Mouse (Mus musculus): ENCODE measurements around the gene Tnfrsf23. TPM values are rescaled to one million over a fixed set of nuclear protein-coding genes. Genes with fewer than 3 reads are reported as not detected.

Tnfrsf23 gene
- polyA plus RNA-seq (2015; fragmentation: Nextera tagmentation; extraction: Ambion mirVana), result 0.35 and 0.55 TPM in 2 replicates

DNA sequence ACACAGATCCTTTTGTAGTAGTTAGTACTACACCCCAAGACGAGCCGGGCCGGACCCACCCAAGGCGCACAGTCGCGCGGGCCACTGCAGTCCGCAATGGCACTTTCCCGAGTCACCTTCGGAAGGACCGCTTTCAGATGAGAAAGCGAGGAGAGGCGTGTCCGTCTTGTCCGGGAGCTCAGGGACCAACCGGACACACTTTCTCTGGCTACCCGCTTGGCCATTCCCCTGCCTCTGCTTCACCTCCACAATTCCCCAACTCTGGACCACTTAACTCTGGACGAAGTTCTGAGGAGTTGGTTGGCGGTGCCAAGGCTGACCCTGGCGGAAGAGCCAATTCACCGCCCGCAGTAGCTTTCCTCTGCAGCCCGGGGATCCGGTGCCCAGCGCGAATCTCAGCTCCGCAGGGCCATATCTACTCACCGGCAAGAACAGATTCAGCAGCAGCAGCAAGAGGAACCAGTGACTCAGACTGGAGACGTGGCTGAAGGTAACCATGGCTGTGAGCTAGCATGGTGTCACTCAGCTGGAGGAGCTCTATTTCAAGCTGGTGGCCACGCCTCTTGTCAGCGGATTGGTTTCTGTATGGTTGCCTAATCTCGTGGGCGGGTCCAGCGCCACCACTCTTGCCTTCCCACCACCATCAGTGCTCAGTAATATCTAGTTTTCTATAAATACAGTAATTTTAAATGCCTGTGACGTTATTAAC, at the start of gene Tnfrsf23:
Gene Tnfrsf23, minus strand, starts transcription at position 514 of the 709 bp plus-strand sequence.
- Histone ChIP-seq H3K4me1 (ENCODE audit: control insufficient read depth, low read depth, low read length) (no peaks in the 10 kb centered on the region), H3K27ac (ENCODE audit: low read length) (no peak within 1 kb of the TSS), H3K27me3 (ENCODE audit: control insufficient read depth, insufficient read depth, low read depth, low read length) (peaks cover 3% of the 10 kb centered on the region; the same call in 1 of the 2 replicates), H3K4me2 (ENCODE audit: low read depth, low read length) (peak within 1 kb of the TSS; percentile 66), H3K36me3 (ENCODE audit: control insufficient read depth, insufficient read depth) (no peaks in the 10 kb centered on the region), H3K9ac (ENCODE audit: low read depth, low read length) (no peak within 1 kb of the TSS), H3K9me3 (replicated peaks; ENCODE audit: control insufficient read depth, low read length) (no peaks in the 10 kb centered on the region), H3K4me3 (ENCODE audit: low read depth, low read length) (peak within 1 kb of the TSS; percentile 54)
- ATAC-seq (ENCODE audit: low read depth), result peak; percentile 80
- 3% methylated on average over 35 of the region's 35 CpGs for WGBS (ENCODE audit: insufficient replicate concordance)

DNA sequence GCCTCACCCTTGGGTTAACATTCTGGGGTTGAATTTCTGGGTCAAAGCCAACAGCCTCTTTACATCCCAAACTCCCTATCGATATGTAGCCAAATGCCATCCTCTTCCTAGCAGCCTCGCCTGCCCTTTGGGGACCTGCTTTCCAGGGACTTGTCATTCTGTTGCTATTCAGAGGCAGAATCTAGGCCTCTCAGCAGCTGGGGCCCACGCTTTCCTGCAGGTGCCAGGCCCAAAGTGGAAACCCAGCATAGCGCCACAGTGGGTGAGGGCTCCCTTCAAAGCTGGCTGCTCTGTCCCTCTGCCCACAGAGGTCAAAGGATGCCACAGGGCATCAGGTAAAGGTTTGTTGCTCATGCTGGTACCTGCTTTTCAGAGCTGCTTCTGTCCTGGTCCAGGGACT, 48.1 kb upstream of the Tnfrsf23 start:
- ATAC-seq (ENCODE audit: low read depth), result no peak
- Histone ChIP-seq H3K9me3 (replicated peaks; ENCODE audit: control insufficient read depth, low read length) (no peaks in the 10 kb centered on the region), H3K36me3 (ENCODE audit: control insufficient read depth, insufficient read depth) (no peaks in the 10 kb centered on the region), H3K9ac (ENCODE audit: low read depth, low read length) (no peak overlapping the region), H3K4me1 (ENCODE audit: control insufficient read depth, low read depth, low read length) (no peaks in the 10 kb centered on the region), H3K4me2 (ENCODE audit: low read depth, low read length) (no peak overlapping the region), H3K4me3 (ENCODE audit: low read depth, low read length) (no peak overlapping the region), H3K27ac (ENCODE audit: low read length) (no peak overlapping the region), H3K27me3 (ENCODE audit: control insufficient read depth, insufficient read depth, low read depth, low read length) (peaks cover under 1% of the 10 kb centered on the region; the same call in 1 of the 2 replicates)
- 63% methylated on average over 4 of the region's 4 CpGs for WGBS (ENCODE audit: insufficient replicate concordance)

GRCm38 (mm10) chr7:143729886-143730285, 44.2 kb upstream of the Tnfrsf23 start:
- Histone ChIP-seq H3K4me2 (ENCODE audit: low read depth, low read length) (no peak overlapping the region), H3K9me3 (replicated peaks; ENCODE audit: control insufficient read depth, low read length) (no peaks in the 10 kb centered on the region), H3K27ac (ENCODE audit: low read length) (no peak overlapping the region), H3K9ac (ENCODE audit: low read depth, low read length) (no peak overlapping the region), H3K4me1 (ENCODE audit: control insufficient read depth, low read depth, low read length) (no peaks in the 10 kb centered on the region), H3K36me3 (ENCODE audit: control insufficient read depth, insufficient read depth) (no peaks in the 10 kb centered on the region), H3K4me3 (ENCODE audit: low read depth, low read length) (no peak overlapping the region), H3K27me3 (ENCODE audit: control insufficient read depth, insufficient read depth, low read depth, low read length) (no peaks in the 10 kb centered on the region)
- ATAC-seq (ENCODE audit: low read depth), result no peak
- 68% methylated on average over 10 of the region's 10 CpGs for WGBS (ENCODE audit: insufficient replicate concordance)

- Histone ChIP-seq H3K27me3 (ENCODE audit: control insufficient read depth, insufficient read depth, low read depth, low read length) (no peaks in the 10 kb centered on the region), H3K4me1 (ENCODE audit: control insufficient read depth, low read depth, low read length) (no peaks in the 10 kb centered on the region), H3K9me3 (replicated peaks; ENCODE audit: control insufficient read depth, low read length) (no peaks in the 10 kb centered on the region), H3K4me2 (ENCODE audit: low read depth, low read length) (no peak overlapping the region), H3K27ac (ENCODE audit: low read length) (no peak overlapping the region), H3K9ac (ENCODE audit: low read depth, low read length) (no peak overlapping the region), H3K36me3 (ENCODE audit: control insufficient read depth, insufficient read depth) (no peaks in the 10 kb centered on the region), H3K4me3 (ENCODE audit: low read depth, low read length) (no peak overlapping the region)
- WGBS (ENCODE audit: insufficient replicate concordance), result 63% methylated on average over 4 of the region's 4 CpGs
- ATAC-seq (ENCODE audit: low read depth), result no peak
Measured at GRCm38 (mm10) chr7:143726396-143726795, 40.7 kb upstream of the Tnfrsf23 start.

- no peaks in the 10 kb centered on the region for H3K36me3 ChIP-seq (ENCODE audit: control insufficient read depth, insufficient read depth)
- no peaks in the 10 kb centered on the region for H3K4me1 ChIP-seq (ENCODE audit: control insufficient read depth, low read depth, low read length)
- ATAC-seq (ENCODE audit: low read depth), result no peak
- no peak overlapping the region for H3K4me3 ChIP-seq (ENCODE audit: low read depth, low read length)
- WGBS (ENCODE audit: insufficient replicate concordance), result 70% methylated on average over 4 of the region's 4 CpGs
- H3K27ac ChIP-seq (ENCODE audit: low read length), result no peak overlapping the region
- H3K9ac ChIP-seq (ENCODE audit: low read depth, low read length), result no peak overlapping the region
- no peak overlapping the region for H3K4me2 ChIP-seq (ENCODE audit: low read depth, low read length)
- H3K27me3 ChIP-seq (ENCODE audit: control insufficient read depth, insufficient read depth, low read depth, low read length), result no peaks in the 10 kb centered on the region
- no peaks in the 10 kb centered on the region for H3K9me3 ChIP-seq (replicated peaks; ENCODE audit: control insufficient read depth, low read length)
Measured at GRCm38 (mm10) chr7:143723841-143724240, 38.2 kb upstream of the Tnfrsf23 start.

DNA sequence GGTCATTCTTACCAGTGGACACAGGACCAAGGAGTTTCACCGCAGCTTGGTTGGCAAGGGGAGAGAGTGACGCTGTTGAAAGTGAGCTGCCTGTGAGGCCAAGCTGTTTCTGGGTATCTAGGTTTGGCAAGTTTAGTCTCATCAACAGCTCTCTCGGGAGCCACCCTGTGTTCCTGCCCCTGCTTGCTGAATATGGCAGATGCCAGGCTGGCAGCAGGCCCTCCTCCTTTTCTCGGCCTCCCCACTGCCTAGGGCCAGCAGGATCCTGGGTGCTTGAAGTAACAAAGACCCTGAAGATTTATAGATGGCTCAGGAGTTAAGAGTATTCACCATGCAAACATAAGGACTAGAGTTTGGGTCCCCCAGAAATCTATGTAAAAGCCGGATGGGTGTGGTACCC, 37.0 kb upstream of the Tnfrsf23 start:
- Histone ChIP-seq H3K27me3 (ENCODE audit: control insufficient read depth, insufficient read depth, low read depth, low read length) (no peaks in the 10 kb centered on the region), H3K9me3 (replicated peaks; ENCODE audit: control insufficient read depth, low read length) (no peaks in the 10 kb centered on the region), H3K9ac (ENCODE audit: low read depth, low read length) (no peak overlapping the region), H3K4me3 (ENCODE audit: low read depth, low read length) (no peak overlapping the region), H3K4me1 (ENCODE audit: control insufficient read depth, low read depth, low read length) (no peaks in the 10 kb centered on the region), H3K36me3 (ENCODE audit: control insufficient read depth, insufficient read depth) (no peaks in the 10 kb centered on the region), H3K27ac (ENCODE audit: low read length) (no peak overlapping the region), H3K4me2 (ENCODE audit: low read depth, low read length) (no peak overlapping the region)
- 62% methylated on average over 5 of the region's 5 CpGs for WGBS (ENCODE audit: insufficient replicate concordance)
- ATAC-seq (ENCODE audit: low read depth), result no peak

DNA sequence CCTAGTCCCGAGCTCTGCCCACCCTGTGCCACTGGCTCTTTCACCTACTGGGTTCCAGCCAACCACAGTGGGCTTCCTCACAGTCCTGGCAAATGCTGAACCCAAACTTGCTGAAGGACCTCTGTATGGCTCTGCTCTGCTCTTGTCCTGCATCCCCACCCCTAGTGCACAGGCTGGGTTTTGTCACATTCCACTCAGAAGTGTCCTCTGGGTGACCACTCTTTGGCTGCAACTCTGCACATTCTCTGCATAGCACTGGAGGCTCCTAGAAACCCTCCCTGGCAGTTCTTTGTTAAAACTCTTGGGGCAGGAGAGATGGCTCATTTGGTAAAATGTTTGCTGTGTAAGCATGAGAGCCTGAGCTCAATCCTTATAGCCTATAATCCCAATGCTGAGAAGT, 32.1 kb upstream of the Tnfrsf23 start:
- no peaks in the 10 kb centered on the region for H3K27me3 ChIP-seq (ENCODE audit: control insufficient read depth, insufficient read depth, low read depth, low read length)
- H3K4me2 ChIP-seq (ENCODE audit: low read depth, low read length), result no peak overlapping the region
- no peak overlapping the region for H3K27ac ChIP-seq (ENCODE audit: low read length)
- H3K4me1 ChIP-seq (ENCODE audit: control insufficient read depth, low read depth, low read length), result no peaks in the 10 kb centered on the region
- H3K9ac ChIP-seq (ENCODE audit: low read depth, low read length), result no peak overlapping the region
- ATAC-seq (ENCODE audit: low read depth), result no peak
- no peaks in the 10 kb centered on the region for H3K36me3 ChIP-seq (ENCODE audit: control insufficient read depth, insufficient read depth)
- no peak overlapping the region for H3K4me3 ChIP-seq (ENCODE audit: low read depth, low read length)
- no peaks in the 10 kb centered on the region for H3K9me3 ChIP-seq (replicated peaks; ENCODE audit: control insufficient read depth, low read length)
- WGBS (ENCODE audit: insufficient replicate concordance), result 42% methylated on average over 1 of the region's 1 CpGs

DNA sequence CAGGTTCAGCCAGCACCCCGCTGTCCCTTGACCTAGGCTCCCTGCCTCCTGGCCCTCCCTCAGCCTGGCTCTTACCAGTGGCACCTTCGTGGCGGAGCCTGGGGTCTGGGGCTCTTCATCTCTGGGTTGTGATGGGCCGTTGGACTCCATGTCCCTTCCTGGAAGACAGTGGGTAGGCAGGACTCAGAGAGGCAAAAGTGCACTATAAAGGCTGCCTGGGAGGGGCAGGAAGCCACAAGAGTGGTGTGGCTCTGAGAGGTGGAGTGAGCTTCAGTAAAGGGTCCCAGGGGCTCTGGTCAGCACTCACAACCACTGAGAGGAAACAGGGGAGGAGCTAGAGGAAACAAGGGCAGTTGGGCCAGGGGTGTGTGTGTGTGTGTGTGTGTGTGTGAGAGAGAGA, 27.7 kb upstream of the Tnfrsf23 start:
- ATAC-seq (ENCODE audit: low read depth), result no peak
- Histone ChIP-seq H3K27me3 (ENCODE audit: control insufficient read depth, insufficient read depth, low read depth, low read length) (no peaks in the 10 kb centered on the region), H3K9ac (ENCODE audit: low read depth, low read length) (no peak overlapping the region), H3K4me2 (ENCODE audit: low read depth, low read length) (no peak overlapping the region), H3K9me3 (replicated peaks; ENCODE audit: control insufficient read depth, low read length) (no peaks in the 10 kb centered on the region), H3K4me3 (ENCODE audit: low read depth, low read length) (no peak overlapping the region), H3K4me1 (ENCODE audit: control insufficient read depth, low read depth, low read length) (no peaks in the 10 kb centered on the region), H3K27ac (ENCODE audit: low read length) (no peak overlapping the region), H3K36me3 (ENCODE audit: control insufficient read depth, insufficient read depth) (no peaks in the 10 kb centered on the region)
- WGBS (ENCODE audit: insufficient replicate concordance), result 19% methylated on average over 4 of the region's 4 CpGs

DNA sequence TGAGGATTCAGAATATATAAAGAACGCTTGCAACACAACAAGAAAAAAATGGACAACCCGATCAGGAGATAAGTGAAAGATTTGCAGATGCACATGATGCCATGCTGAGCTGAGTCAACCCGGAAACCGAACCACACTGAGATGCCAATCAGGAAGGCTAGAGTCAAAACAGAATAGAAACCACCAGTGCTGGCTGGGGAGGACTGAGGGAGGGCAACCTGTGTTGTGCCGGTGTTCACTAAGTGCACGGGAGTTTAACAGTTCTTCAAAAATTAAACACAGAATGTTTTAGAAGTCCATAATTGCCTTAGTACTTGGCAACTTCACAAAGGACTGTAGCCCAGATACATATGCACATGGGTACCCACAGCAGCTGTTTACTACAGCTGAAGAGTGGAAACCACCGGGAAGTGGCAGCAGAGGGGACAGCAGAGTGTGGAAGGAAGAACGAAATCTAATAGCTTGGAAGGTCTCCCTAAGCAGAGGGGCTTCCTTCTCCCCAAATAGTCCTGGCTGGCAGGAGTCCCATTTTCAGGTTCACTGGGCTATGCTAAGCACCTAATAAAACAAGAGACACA, 27.2 kb upstream of the Tnfrsf23 start:
- no peak for ATAC-seq (ENCODE audit: low read depth)
- no peak overlapping the region for H3K9ac ChIP-seq (ENCODE audit: low read depth, low read length)

More for the DNA sequence above, 27.2 kb upstream of the Tnfrsf23 start:
- H3K4me2 ChIP-seq (ENCODE audit: low read depth, low read length), result no peak overlapping the region
- 34% methylated on average over 8 of the region's 8 CpGs for WGBS (ENCODE audit: insufficient replicate concordance)
- no peak overlapping the region for H3K4me3 ChIP-seq (ENCODE audit: low read depth, low read length)
- H3K4me1 ChIP-seq (ENCODE audit: control insufficient read depth, low read depth, low read length), result no peaks in the 10 kb centered on the region
- H3K27me3 ChIP-seq (ENCODE audit: control insufficient read depth, insufficient read depth, low read depth, low read length), result no peaks in the 10 kb centered on the region
- no peaks in the 10 kb centered on the region for H3K36me3 ChIP-seq (ENCODE audit: control insufficient read depth, insufficient read depth)
- no peak overlapping the region for H3K27ac ChIP-seq (ENCODE audit: low read length)
- H3K9me3 ChIP-seq (replicated peaks; ENCODE audit: control insufficient read depth, low read length), result no peaks in the 10 kb centered on the region
